Mouse (Mus musculus) bone marrow, adult 2 months (tissue): ENCODE results near the gene Fam178b. TPM values are rescaled to one million over a fixed set of nuclear protein-coding genes. Genes with fewer than 3 reads are reported as not detected.

ENCODE experiments used
- H3K27ac ChIP-seq: fragments of 200-500 bp; 2 replicates; pipeline ENCODE4 v1.5.1; 2012; ENCODE audit warnings: low read depth, mild to moderate bottlenecking, control low read depth, inconsistent platforms, low read length; ENCODE audit not compliant: control insufficient read depth, poor library complexity, insufficient read depth
- H3K4me1 ChIP-seq: fragments of 200-500 bp; 2 replicates; pipeline ENCODE4 v1.6.1; 2011; ENCODE audit warnings: low read length; ENCODE audit not compliant: control insufficient read depth, insufficient read depth
- H3K4me3 ChIP-seq: fragments of 200-500 bp; replicated peaks from 2 replicates; pipeline ENCODE3; 2011; ENCODE audit warnings: mild to moderate bottlenecking, low read depth, low read length, control low read depth; ENCODE audit not compliant: control insufficient read depth
- CTCF ChIP-seq: fragments of 200-500 bp; IDR thresholded peaks from 2 replicates; pipeline ENCODE4 v1.5.1; 2011; ENCODE audit warnings: low read length, control low read depth; ENCODE audit not compliant: control insufficient read depth, insufficient read depth
- POLR2A ChIP-seq: fragments of 200-500 bp; IDR thresholded peaks from 2 replicates; pipeline ENCODE4 v1.6.1; 2011; ENCODE audit warnings: low read depth, mild to moderate bottlenecking, control low read depth, low read length, borderline replicate concordance; ENCODE audit not compliant: control insufficient read depth
- WGBS: fragments of 180-500 bp; shearing (Covaris S2); methylation state at CpG from one replicate; pipeline ENCODE4 v1.1.7; 2018; 5-methylcytosine and 5-hydroxymethylcytosine counted together
- polyA plus RNA-seq: library from polyadenylated mRNA; stranded (reverse); fragments of >200 nt; gene quantifications from 2 replicates; pipeline ENCODE4 v1.2.4, GENCODE M21; 2011; ENCODE audit warnings: low replicate concordance; ENCODE audit not compliant: missing spikeins, insufficient read depth, insufficient read length

The Fam178b gene
- polyA plus RNA-seq, 1 experiment: not detected

GRCm38 (mm10) chr1:36556553-36557456, 126.2 kb downstream of the Fam178b start:
- H3K4me1 ChIP-seq: no peaks in the 10 kb centered on the region
- H3K27ac ChIP-seq: peak overlapping the region; percentile 26; the same call in 1 of the 2 replicates
- peak overlapping the region; percentile 64 for H3K4me3 ChIP-seq
- TF ChIP-seq POLR2A (peak; percentile 18; the same call in 1 of the 2 replicates), CTCF (peak; percentile 42; the same call in 1 of the 2 replicates)
- under 1% methylated on average over 52 of the region's 52 CpGs for WGBS

DNA sequence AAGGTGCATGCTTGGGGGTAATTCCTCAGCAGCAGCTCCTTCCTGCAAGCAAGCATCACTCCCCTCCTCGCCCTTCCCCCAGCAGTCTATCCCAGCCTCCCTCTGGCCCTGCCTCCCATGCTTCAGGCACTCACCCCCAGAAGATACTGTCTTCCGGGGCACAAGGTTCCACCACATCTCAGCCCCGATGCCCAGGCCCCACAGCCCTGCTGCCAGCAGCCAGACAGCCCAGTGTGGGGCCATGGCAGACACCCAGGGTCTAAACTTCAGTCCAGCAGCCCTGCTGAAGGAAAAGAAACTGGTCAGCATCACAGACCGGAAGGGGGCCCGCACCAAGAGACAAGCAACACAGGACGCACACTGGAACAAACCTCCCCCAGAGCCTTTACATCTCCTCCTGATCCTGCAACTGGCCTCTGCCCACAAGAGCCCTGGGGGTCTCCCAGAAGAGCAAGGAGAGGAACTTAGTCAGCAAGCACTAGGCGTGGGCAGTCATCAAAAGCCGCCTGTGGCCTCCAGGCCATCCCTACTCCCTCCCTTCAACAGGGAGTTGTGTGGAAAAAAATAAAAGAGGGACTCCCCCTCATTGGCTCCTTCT, 127.1 kb downstream of the Fam178b start:
- no peak overlapping the region for H3K27ac ChIP-seq
- WGBS: 27% methylated on average over 8 of the region's 8 CpGs
- H3K4me3 ChIP-seq: no peak overlapping the region
- H3K4me1 ChIP-seq: no peaks in the 10 kb centered on the region
- no peak for TF ChIP-seq CTCF
- TF ChIP-seq POLR2A: no peak

GRCm38 (mm10) chr1:36554633-36555399, 128.2 kb downstream of the Fam178b start:
- TF ChIP-seq CTCF (no peak), POLR2A (no peak)
- Histone ChIP-seq H3K4me1 (no peaks in the 10 kb centered on the region), H3K4me3 (no peak overlapping the region), H3K27ac (no peak overlapping the region)
- 71% methylated on average over 21 of the region's 21 CpGs for WGBS

DNA sequence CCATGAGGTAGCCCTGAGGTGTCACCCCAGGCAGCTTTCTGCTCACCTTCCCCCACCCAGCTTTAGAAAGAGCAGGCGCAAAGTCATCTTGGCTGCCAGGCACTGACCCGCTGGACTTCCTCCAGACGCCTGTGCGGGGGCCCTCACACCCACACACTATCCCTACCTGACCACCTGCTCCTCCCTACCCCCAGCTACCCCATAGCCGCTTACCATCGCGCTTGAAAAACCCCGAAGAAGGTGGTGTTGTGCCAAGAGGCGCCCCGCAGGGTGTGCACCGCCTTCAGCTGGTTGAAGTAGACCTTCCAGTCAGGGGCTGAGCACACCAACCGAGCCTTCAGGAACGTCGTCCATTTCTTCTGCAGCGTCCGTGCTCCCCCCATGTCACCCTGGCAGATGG, 130.5 kb downstream of the Fam178b start:
- Histone ChIP-seq H3K27ac (no peak overlapping the region), H3K4me3 (no peak overlapping the region), H3K4me1 (no peaks in the 10 kb centered on the region)
- TF ChIP-seq POLR2A (no peak), CTCF (no peak)
- WGBS: 76% methylated on average over 16 of the region's 16 CpGs

- WGBS: 85% methylated on average over 17 of the region's 17 CpGs
- Histone ChIP-seq H3K4me3 (no peak overlapping the region), H3K27ac (no peak overlapping the region), H3K4me1 (no peaks in the 10 kb centered on the region)
- TF ChIP-seq POLR2A (no peak), CTCF (no peak)
These were observed 131.1 kb downstream of the Fam178b start for GRCm38 (mm10) chr1:36551904-36552303.

- no peak overlapping the region for H3K27ac ChIP-seq
- 87% methylated on average over 20 of the region's 20 CpGs for WGBS
- TF ChIP-seq POLR2A: no peak
- no peak for TF ChIP-seq CTCF
- H3K4me3 ChIP-seq: no peak overlapping the region
- no peaks in the 10 kb centered on the region; the same call in 1 of the 2 replicates for H3K4me1 ChIP-seq
These were observed 132.7 kb downstream of the Fam178b start for GRCm38 (mm10) chr1:36550075-36550863.

DNA sequence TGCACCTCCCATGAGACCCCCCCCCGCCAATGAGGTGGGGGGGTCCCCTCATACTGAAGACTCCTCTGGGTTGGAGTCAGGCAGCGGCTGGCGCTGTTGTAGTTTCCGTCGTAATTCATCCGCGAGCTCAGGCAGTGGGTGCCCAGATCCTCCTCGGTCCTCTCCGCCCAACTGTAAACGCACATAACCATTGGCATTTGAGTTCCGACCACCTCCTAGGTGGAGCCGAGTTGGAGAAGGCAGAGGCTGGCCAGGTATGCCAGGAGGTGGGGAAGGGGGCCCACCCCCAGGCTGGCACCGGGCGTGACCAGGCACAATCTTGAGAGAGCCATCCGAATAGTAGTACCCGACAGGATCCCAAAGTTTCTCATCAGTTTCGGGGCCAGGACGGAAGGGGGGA, 133.5 kb downstream of the Fam178b start:
- Histone ChIP-seq H3K4me1 (no peaks in the 10 kb centered on the region; the same call in 1 of the 2 replicates), H3K4me3 (no peak overlapping the region), H3K27ac (no peak overlapping the region)
- 91% methylated on average over 18 of the region's 18 CpGs for WGBS
- no peak for TF ChIP-seq CTCF
- no peak for TF ChIP-seq POLR2A

DNA sequence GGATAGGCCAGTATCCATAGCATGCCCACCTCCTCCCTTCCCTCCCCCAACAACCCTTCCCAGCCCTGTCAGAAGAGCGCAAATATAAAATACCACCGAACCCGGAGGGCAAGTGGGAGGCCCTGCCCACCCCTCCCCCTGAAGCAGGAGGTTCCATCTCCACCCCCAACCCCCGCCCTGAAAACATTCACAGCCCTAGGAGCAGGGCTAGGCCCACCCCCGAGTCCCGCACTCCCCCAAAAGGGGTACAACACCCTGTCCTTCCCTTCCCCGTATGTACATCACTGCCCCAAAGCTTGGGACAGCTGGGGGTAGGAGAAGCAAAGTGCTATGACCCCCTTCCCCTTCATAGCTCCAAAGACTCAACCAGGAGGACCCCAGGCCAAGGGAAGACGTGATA, 134.2 kb downstream of the Fam178b start:
- no peak overlapping the region for H3K4me3 ChIP-seq
- TF ChIP-seq CTCF: no peak
- TF ChIP-seq POLR2A: no peak
- H3K27ac ChIP-seq: no peak overlapping the region
- H3K4me1 ChIP-seq: no peaks in the 10 kb centered on the region; the same call in 1 of the 2 replicates
- WGBS: 78% methylated on average over 8 of the region's 8 CpGs
